Mouse (Mus musculus): ENCODE results near the gene Rnf128.

GRCm38 (mm10) chrX:139543726-139544125, 19.4 kb upstream of the Rnf128 start:
- no peak for TF ChIP-seq POLR2A (IDR thresholded peaks at IDR 0.05; ENCODE audit: control insufficient read depth, low read depth, low read length)
- TF ChIP-seq CTCF (IDR thresholded peaks at IDR 0.05; ENCODE audit: control insufficient read depth, insufficient read depth, insufficient replicate concordance, low read depth, low read length), result no peak

All from testis, adult 2 months (tissue).